Mouse (Mus musculus) megakaryocyte progenitor cell, adult 5-6 weeks (primary cell): ENCODE data around the gene Prickle2. TPM values are rescaled to one million over a fixed set of nuclear protein-coding genes. Genes with fewer than 3 reads are reported as not detected.

Experiments used
- ATAC-seq: replicated peaks from 2 replicates; pipeline ENCODE4 v1.8.0; 2016; ENCODE audit warnings: mild to moderate bottlenecking, moderate TSS enrichment, inconsistent platforms; ENCODE audit not compliant: poor library complexity
- total RNA-seq, 2 experiments: library from RNA; stranded (forward) in 1 of 2; stranded (reverse) in 1 of 2; fragments of 157-497, 149-512 nt in 1 of 2; fragments of 200-1000 nt in 1 of 2; gene quantifications; 2 replicates each; pipeline versions ENCODE4 v1.2.3 to v1.2.4; 2015 to 2017

Gene Prickle2
- total RNA-seq, 2 experiments from 2014 or later: 0.04 TPM; not detected in 1

GRCm38 (mm10) chr6:92395556-92395955, 310.4 kb downstream of the Prickle2 start:
- no peak for ATAC-seq

DNA sequence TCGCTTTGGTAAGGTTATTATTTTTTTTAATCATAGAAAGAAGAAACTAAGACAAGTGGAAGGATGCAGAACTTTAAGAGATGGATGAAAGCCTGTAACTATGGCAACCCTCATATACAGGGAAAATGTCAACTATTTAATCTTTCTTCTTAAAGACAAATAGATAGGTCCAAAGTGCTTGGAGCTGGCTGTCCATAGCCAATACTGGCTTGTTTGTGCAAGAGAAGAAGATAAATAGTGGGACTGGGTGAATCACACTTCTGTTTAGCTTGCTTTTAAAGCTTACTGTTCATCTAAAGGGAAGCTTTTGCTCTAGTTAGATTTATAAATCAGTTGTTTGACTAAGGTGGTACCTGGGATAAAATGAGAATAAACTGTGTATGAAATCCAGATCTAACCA, 310.8 kb downstream of the Prickle2 start:
- no peak for ATAC-seq

GRCm38 (mm10) chr6:92394628-92395027, 311.3 kb downstream of the Prickle2 start:
- no peak for ATAC-seq

DNA sequence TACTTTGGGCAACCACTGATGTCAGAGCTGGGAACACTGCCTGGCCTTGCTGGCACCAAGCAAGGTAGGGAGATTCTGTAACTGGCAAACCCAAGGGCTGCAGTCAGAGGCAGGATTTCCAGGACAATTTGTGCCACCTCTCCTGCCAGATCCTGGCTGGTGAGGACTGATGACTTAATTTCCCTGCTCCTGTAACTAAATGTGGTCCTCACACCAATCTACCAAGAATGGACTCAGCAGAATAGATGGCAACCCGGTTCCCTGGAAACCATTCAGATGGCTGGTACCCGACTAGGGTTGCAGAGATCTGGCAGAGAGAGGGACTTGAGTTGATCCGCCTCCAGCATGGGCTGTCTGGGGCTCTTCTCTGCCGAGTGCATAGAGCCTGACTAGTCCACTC, 315.6 kb downstream of the Prickle2 start:
- ATAC-seq: no peak

DNA sequence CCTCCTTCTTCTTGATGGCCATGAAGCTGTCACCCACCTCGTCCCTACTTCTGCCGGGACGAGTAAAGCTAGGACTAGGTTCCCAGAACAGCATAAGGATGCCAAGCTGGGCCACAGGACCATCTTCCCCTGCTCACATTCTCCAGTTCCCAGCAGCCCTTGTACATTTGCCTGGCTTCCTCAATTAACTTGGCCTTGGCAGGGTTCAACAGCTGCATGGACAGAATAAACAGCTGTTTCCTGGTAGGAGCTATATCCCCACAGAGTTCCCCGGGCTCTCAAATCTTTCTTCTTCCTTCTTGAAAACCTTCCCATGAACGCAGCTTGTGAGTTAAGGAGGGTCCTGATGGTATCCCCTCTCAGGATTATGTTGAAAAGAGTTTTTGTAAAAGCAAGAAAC, 317.3 kb downstream of the Prickle2 start:
- ATAC-seq: no peak

DNA sequence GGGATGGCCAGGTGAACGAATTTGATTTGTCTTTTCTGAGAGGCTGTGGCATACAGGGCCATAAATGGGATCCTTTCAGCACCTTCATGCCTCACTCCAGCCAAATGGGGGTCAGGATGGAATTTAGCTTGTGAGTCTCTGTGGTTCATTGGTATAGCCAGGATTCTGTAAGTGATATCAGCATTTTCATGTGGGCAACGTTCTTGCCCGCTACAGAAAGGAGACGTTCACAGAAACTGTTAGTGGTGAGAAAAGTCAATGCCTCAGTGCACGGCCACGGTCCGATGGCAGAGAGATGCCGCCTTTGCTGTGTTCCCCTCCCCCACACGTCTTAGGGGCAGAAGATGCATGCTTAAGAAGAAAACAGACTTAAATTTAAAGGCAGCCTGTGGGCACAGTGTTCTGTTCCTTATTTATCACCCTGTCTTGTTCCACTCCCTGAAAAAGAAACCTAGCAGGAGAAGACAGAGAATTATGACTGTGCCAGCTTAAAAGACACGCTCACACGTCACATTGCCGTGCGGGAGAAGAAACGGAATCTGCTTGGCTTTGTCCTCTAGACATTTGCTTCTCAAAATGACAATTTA, 322.7 kb downstream of the Prickle2 start:
- ATAC-seq: no peak

DNA sequence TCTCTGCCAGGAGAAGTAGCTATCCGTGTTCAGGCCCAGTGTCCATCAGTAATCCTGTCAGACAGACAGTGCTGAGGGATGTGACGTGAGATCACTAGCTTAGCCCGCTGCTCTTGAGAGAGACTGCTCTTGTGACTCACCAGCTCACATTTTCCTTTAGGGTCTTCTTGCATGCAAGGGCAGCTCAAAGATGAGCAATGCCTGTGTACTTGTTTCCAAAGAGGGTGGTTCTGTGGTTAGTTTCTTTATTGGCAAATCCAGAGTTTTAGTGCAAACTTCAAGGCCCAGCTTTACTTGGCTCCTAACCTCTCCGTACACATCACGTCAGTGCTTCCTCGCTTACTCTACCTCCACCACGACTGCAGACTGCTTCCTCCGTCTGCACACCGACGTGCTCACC, 324.9 kb downstream of the Prickle2 start:
- ATAC-seq: no peak

DNA sequence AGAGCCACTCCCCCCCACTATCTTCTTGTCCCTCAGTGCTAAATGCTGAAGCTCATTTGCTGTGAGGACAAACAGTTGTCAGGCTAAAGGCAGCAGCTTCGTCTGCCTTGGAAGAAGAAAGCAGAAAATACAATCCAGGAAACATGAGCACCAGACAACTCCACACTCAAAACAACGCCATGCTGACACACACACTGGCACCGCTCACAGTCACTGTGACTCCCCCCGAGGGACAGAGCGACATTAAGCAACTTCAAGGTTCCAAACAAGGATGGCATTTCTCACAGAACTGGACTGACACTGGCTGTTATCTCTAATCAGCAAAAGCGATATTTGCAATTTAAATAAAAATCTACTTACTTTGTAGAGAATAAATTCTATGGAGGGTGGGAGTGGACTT, 331.1 kb downstream of the Prickle2 start:
- no peak for ATAC-seq

DNA sequence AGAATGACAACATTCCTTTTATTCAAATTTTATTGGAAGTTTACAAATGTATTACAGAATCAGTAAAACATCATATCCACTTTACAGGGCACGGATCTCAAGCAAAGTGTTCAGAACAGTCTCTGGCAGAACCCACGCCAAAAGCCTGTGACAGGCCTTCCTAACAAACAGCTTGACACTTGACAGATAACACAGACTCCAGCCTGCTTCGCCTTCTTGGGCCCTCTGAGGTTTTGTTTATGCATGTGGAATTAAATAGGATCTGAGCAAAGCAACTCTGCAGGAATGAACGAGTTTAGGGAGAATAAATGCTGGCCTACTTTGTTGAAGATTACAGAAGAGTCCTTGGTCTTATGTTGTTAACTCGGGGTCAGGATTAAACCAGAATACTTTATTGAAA, 335.1 kb downstream of the Prickle2 start:
- ATAC-seq: no peak

GRCm38 (mm10) chr6:92347278-92348028, 358.5 kb downstream of the Prickle2 start:
- no peak for ATAC-seq

GRCm38 (mm10) chr6:92346729-92347128, 359.2 kb downstream of the Prickle2 start:
- ATAC-seq: no peak

GRCm38 (mm10) chr6:92345151-92345550, 360.8 kb downstream of the Prickle2 start:
- ATAC-seq: no peak

GRCm38 (mm10) chr6:92344588-92344987, 361.4 kb downstream of the Prickle2 start:
- no peak for ATAC-seq

Other genes starting within 250 kb of the Prickle2 start
- gene A730049H05Rik, start 110.3 kb upstream of the Prickle2 start, total RNA-seq (2015): not detected in 2 replicates
- gene A730049H05Rik, start 110.3 kb upstream of the Prickle2 start, total RNA-seq (2017): not detected in 2 replicates
- not detected in 2 replicates for gene Gm15737, start 163.2 kb upstream of the Prickle2 start, total RNA-seq (2015)
- not detected in 2 replicates for gene Gm15737, start 163.2 kb upstream of the Prickle2 start, total RNA-seq (2017)
- gene Adamts9, start 237.3 kb upstream of the Prickle2 start, total RNA-seq (2015): not detected in 2 replicates
- not detected in 2 replicates for gene Adamts9, start 237.3 kb upstream of the Prickle2 start, total RNA-seq (2017)